12 mouse cellular contexts compared by ENCODE assay signal in the genomic region with DNA sequence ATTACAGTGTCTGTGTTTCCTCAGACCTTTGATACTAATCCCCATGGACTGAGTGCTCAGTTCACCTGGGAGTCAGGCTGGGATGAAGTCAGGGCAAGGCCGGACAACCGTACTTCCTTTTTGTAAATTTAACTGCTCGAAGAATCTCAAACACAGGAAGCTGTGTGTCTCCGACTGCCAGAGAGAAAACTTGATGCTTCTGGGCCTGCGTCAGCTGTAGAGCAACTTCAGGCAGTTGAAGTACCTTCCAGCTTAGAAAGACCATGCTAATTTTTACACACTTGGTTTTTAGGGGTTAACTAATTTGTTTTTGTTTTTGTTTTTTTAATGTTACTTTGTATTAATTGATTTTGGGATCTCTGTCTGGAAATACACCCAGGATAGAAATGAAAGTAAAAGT. TPM values are rescaled to one million over a fixed set of nuclear protein-coding genes. Genes with fewer than 3 reads are reported as not detected.
DNase-seq lines count a peak whose midpoint lies in the region; ATAC-seq and TF ChIP-seq lines count a peak whose summit lies in the region.
"Had no signal": no experiment of that assay in that cellular context is flagged by ENCODE, and none has a peak within 500 bp of the region (broad histone marks: within the 10 kb centered on the region; RNA-seq: fewer than 3 reads in every experiment).

No protein-coding gene starts in this region.

- no peak for ATAC-seq in heart, embryonic 11.5 days (replicated peaks; ENCODE audit: insufficient number of reproducible peaks, low FRiP score, low TSS enrichment)

- no peak overlapping the region for H3K9ac ChIP-seq in heart, embryonic 11.5 days (ENCODE audit: low read depth, low read length)
- H3K9ac ChIP-seq: heart, embryonic 13.5 days; lung, embryonic 15.5 days; neural tube, embryonic 13.5 days had no signal

- no peak overlapping the region for H3K27ac ChIP-seq in heart, embryonic 11.5 days (ENCODE audit: low read depth, low read length)
- H3K27ac ChIP-seq: heart, embryonic 13.5 days; lung, embryonic 15.5 days; neural tube, embryonic 13.5 days had no signal

- H3K4me2 ChIP-seq in heart, embryonic 11.5 days: no peak overlapping the region
- H3K4me2 ChIP-seq in myocyte (ENCODE audit: low read depth): peak overlapping the region; percentile 39
- H3K4me2 ChIP-seq: heart, embryonic 13.5 days; lung, embryonic 15.5 days; neural tube, embryonic 13.5 days had no signal

- no peaks in the 10 kb centered on the region for H3K9me3 ChIP-seq in heart, embryonic 11.5 days (replicated peaks; ENCODE audit: control insufficient read depth, low read length)
- H3K9me3 ChIP-seq: heart, embryonic 13.5 days; lung, embryonic 15.5 days; neural tube, embryonic 13.5 days had no signal

- no peaks in the 10 kb centered on the region for H3K27me3 ChIP-seq in heart, embryonic 11.5 days (ENCODE audit: control insufficient read depth, insufficient read depth, low read length)
- H3K27me3 ChIP-seq in myocyte (ENCODE audit: control insufficient read depth, insufficient read depth, insufficient read length): no peaks in the 10 kb centered on the region
- H3K27me3 ChIP-seq: heart, embryonic 13.5 days; lung, embryonic 15.5 days; neural tube, embryonic 13.5 days had no signal

- H3K36me3 ChIP-seq in heart, embryonic 11.5 days (ENCODE audit: control insufficient read depth, insufficient read depth, low read length): no peaks in the 10 kb centered on the region
- H3K36me3 ChIP-seq in myocyte (ENCODE audit: control insufficient read depth, insufficient read depth): no peaks in the 10 kb centered on the region
- H3K36me3 ChIP-seq: heart, embryonic 13.5 days; lung, embryonic 15.5 days; neural tube, embryonic 13.5 days had no signal

- no peaks in the 10 kb centered on the region for H3K79me2 ChIP-seq in myocyte (ENCODE audit: control insufficient read depth, insufficient read depth)

- no peak for TF ChIP-seq POLR2A in myocyte (IDR thresholded peaks at IDR 0.05; ENCODE audit: insufficient read length, low read depth)

- DNase-seq in heart, adult 11 months: peak; percentile 93
- peak; percentile 65 for DNase-seq in CD4-positive, CD25-positive, alpha-beta regulatory T cell, adult 2 months (ENCODE audit: low read depth, low spot score)
- peak; percentile 48 for DNase-seq in kidney, postnatal 14 days
- DNase-seq in frontal cortex, postnatal 14 days (ENCODE audit: low spot score in 2 of 2): no peak
- no peak for DNase-seq in cerebellum, postnatal 10 days
- DNase-seq in spleen, postnatal 4 days (ENCODE audit: low spot score in 2 of 2): no peak
- DNase-seq: cerebellum, adult 18-20 months had no signal

- WGBS in heart, embryonic 11.5 days (ENCODE audit: insufficient replicate concordance): 54% methylated on average over 5 of the region's 5 CpGs

- H3K4me1 ChIP-seq in heart, embryonic 11.5 days (ENCODE audit: control insufficient read depth, insufficient read depth, low read length): no peaks in the 10 kb centered on the region
- H3K4me1 ChIP-seq: heart, embryonic 13.5 days; lung, embryonic 15.5 days; neural tube, embryonic 13.5 days had no signal

- H3ac ChIP-seq in myocyte (ENCODE audit: control insufficient read depth, insufficient read length): no peak overlapping the region

- no peak overlapping the region for H3K4me3 ChIP-seq in heart, embryonic 11.5 days (ENCODE audit: low read depth, low read length)
- no peak overlapping the region for H3K4me3 ChIP-seq in myocyte
- H3K4me3 ChIP-seq: heart, embryonic 13.5 days; lung, embryonic 15.5 days; neural tube, embryonic 13.5 days had no signal

TF ChIP-seq in myocyte, 11 proteins besides CTCF, POLR2A, EP300 and RAD21:
- TF ChIP-seq USF1 (IDR thresholded peaks at IDR 0.05; ENCODE audit: low read depth) (no peak), E2F4 (IDR thresholded peaks at IDR 0.05; ENCODE audit: insufficient read depth) (no peak), POLR2AphosphoS2 (IDR thresholded peaks at IDR 0.05; ENCODE audit: insufficient read length, low read depth) (no peak), MYOG (IDR thresholded peaks at IDR 0.05; ENCODE audit: control insufficient read depth in 1 of 3, insufficient read depth in 1 of 3, insufficient read length in 2 of 3, low read depth in 2 of 3) (no peak), TCF12 (IDR thresholded peaks at IDR 0.05; ENCODE audit: insufficient read depth, poor library complexity, severe bottlenecking) (no peak), SRF (IDR thresholded peaks at IDR 0.05; ENCODE audit: control insufficient read depth, insufficient read length, low read depth) (no peak), MAX (IDR thresholded peaks at IDR 0.05; ENCODE audit: low read depth) (no peak), TCF3 (IDR thresholded peaks at IDR 0.05; ENCODE audit: insufficient read length, low read depth) (no peak), REST (IDR thresholded peaks at IDR 0.05; ENCODE audit: insufficient read depth, insufficient read length) (no peak), MYOD1 (IDR thresholded peaks at IDR 0.05; ENCODE audit: control insufficient read depth in 1 of 3, insufficient read length in 2 of 3, low read depth in 2 of 3) (no peak), CEBPB (IDR thresholded peaks at IDR 0.05; ENCODE audit: insufficient read depth, poor library complexity, severe bottlenecking) (no peak)

RNA-seq across cellular contexts. Expression of a gene that starts 10.8 kb away (rescaled TPM):
- polyA plus RNA-seq in heart, embryonic 11.5 days (2014; fragmentation: Nextera tagmentation; extraction: Ambion mirVana): 115 and 123 TPM in 2 replicates
- 39.1 TPM for polyA plus RNA-seq in myocyte (2012; fragmentation: generic; extraction: Trizol)

Comparison
In these comparisons a context has a peak if more than half of its experiments do, and no peak if none do; other contexts are left out.
1. DNase-seq: peak in heart, adult 11 months (single experiment), CD4-positive, CD25-positive, alpha-beta regulatory T cell, adult 2 months (single experiment) and kidney, postnatal 14 days (single experiment); none in frontal cortex, postnatal 14 days (0 of 2), cerebellum, postnatal 10 days (0 of 2) and spleen, postnatal 4 days (0 of 2).